Mouse (Mus musculus): ENCODE measurements around the gene Tex16.

The Tex16 gene

GRCm38 (mm10) chrX:112010707-112011106 lies at the start of gene Tex16:
Gene Tex16, plus strand, starts transcription at chrX:112011007.
- no peak for DNase-seq

GRCm38 (mm10) chrX:111999661-112000060 lies 11.1 kb upstream of the Tex16 start:
- no peak for DNase-seq
